Mouse (Mus musculus) v-Abl transformed pro-B cells (cell line): ENCODE results near the gene Nuf2.
"Not testable (repeated sequence)": the region's sequence is repeated elsewhere in the genome, so short reads cannot be mapped to it uniquely, and the experiment has no call there.

ENCODE experiments used
- in situ Hi-C, 2 experiments: fragments of 400-800 bp; cut with MboI; formaldehyde crosslinking; loops; one replicate each; pipeline ENCODE4 v1.15.1; 2025; ENCODE audit not compliant: unreplicated experiment in 2 of 2

The Nuf2 gene

DNA sequence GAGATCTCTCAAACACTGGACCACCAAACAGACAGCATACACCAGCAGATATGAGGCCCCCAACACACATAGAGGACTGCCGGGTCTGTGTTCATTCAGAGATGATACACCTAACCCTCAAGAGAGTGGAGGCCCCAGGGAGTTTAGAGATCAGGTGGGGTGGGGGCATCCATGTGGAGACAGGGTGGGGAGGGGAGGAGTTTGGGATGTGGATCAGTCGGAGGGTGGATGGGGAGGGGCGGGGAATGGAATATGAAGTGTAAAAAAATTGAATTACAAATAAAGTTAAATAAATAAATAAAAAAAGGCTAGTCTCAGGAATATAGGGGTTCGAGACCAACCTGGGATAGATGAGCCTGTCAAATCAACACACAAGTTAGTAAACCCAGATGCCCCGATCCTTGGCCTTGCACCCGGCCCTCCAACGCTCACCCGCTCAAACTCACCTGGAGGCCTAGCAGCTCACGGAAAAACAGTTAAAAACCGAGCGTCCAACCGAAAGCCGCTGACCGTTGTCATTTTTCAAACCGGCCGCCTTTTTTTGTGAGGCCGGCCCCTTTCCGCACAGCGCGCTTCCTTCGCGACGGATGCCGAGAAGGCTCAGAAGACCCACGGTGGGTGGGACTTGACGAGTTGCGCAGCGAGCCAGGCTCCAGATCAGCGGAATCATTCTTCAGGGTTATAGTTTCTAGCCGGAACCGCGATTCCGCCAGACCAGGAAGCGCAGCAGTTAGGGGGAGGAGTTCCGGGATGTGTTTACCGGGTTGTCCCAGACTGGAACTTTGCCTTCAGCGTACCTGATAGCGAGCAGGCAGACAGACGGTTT is at the start of gene Nuf2:
Gene Nuf2 (minus strand): TSS at position 589 of the 826 bp plus-strand sequence.
- in situ Hi-C loops = loop anchor here (5.0 to 25.0 kb wide), 7 partner anchors 404 to 1756 kb away; partner anchors contain the start of genes Ppox (in 1 of the 2), Ufc1 (in 1 of the 2) and Usp21 (in 1 of the 2)

DNA sequence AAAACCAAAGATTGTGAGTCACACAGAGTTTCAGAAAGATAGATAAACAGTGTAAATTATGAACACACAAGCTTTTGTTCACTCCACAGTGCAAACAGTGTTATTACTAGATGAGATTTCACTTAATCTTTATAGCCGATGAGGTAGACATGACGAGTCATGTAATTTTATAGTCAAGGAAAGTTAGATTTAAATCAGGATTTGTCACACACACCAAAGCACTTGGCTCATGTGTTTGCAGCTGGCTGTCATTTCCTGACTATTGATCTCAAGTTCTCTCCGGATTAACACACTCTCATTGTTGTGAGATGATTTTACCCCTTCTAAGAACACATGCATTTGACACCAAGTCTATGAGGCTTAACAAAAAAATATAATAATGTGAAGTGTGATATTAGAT is 48.3 kb upstream of the Nuf2 start:
- in situ Hi-C loops = no loop called here

DNA sequence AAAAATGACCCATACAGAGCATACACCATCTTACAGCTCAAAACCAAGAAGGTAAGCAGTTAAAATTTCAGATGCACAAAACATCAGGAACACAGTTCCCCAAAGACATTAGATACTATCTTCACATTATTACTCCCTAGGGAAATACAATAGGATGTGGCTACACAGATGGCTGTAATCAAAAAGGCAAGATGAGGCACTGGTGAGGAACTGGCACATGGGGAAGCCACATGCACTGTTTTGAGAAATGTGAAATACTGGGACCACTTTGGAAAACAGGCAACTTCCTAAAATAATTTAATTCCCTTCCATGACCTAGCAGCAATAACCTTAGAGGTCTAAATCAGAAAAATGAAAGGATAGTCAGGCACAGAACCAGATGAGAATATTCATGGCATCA is 42.9 kb upstream of the Nuf2 start:
- in situ Hi-C loops = no loop called here

DNA sequence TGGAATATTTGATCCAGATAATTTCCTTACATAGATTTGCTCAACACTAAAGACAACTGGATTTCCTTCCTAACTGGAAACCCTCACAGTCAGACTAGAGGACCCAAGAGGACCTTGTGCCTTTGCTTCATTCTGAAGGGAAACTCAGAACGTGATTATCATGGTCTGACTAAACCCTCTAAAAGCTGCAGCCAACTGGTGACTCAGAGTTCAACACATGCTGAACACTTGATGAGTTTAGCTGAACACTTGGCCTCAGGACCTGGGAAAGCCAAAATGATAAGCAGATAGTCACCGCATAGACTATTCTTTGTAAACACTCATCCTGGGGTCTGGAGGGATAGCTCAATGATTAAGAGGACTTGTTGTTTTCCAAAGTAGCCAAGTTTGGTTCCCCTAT is 24.4 kb upstream of the Nuf2 start:
- in situ Hi-C loops = no loop called here

- in situ Hi-C loops = no loop called here
Measured at GRCm38 (mm10) chr1:169555019-169555418, 23.8 kb upstream of the Nuf2 start.

DNA sequence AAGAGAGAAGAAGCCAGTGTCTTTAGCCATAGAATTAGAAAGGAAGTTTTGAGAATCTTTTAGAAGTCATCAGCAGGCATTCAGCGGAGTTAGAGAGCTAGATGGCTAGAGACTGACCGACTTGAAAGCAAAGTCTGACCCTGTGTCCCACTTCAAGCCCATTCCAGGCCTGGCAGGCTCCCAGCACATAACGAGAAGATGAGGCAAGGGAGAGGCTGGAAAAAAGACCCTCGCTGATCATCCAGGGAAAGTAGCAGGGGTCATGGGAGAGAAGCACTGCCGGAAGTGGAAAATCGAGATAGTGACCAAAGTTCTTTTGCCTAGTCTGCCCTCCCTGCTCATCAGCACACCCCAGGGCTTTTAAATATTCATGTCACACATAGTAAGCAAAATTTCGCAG is 22.2 kb upstream of the Nuf2 start:
- in situ Hi-C loops = no loop called here

- in situ Hi-C loops = loop anchor here (25.0 kb wide), 2 partner anchors 1297 to 1747 kb away; partner anchors contain the start of genes Ppox (in 1 of the 2), Ufc1 (in 1 of the 2) and Usp21 (in 1 of the 2)
Measured at GRCm38 (mm10) chr1:169540415-169540814, 9.2 kb upstream of the Nuf2 start.

DNA sequence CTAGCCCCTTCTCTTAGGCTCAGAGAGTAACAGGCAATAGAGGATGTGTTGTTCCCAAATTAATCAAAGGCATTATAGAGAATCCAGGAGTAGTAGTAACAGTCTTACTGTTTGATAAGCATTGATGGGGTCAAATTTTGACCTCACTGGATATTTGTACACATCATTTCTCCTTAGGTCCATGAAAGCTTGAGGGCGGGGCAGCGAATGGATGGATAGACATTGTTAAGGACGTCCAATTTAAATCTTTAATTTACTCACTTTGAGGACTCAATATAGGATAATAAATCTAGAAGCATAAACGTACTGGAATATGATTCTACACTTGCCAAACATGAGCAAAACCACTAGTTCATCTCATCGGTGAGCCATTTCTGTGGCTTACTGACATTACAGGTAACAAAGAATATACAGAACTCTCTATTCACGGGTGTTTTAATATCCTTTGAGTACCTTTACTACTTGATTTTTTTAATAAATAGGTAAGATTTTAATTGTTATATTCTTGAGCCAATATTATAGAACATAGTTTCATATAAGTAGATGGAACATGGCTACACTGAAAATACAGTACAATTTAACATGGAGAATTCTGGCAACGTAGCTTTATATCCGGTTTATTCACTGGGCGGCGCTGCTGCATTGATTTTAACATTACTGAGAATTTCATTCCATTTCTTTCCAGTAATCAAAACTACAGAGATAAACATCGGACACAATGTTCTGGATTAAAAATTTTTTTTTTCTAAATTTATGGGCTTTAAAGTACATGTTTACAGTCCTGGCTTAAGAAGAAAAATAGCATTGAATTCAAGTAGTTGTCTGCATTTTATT is 655 bp upstream of the Nuf2 start:
- in situ Hi-C loops = loop anchor here (5.0 to 25.0 kb wide), 7 partner anchors 403 to 1755 kb away; partner anchors contain the start of genes Ppox (in 1 of the 2), Ufc1 (in 1 of the 2) and Usp21 (in 1 of the 2)

- in situ Hi-C loops = loop anchor here (5.0 to 25.0 kb wide), 8 partner anchors 405 to 1757 kb away; partner anchors contain the start of genes Ppox (in 1 of the 2), Ufc1 (in 1 of the 2), Uhmk1 (in 1 of the 2) and Usp21 (in 1 of the 2)
Measured at GRCm38 (mm10) chr1:169529996-169530518, 1.2 kb downstream of the Nuf2 start.

- in situ Hi-C loops = loop anchor here (10.0 to 25.0 kb wide), 3 partner anchors 689 to 1761 kb away; partner anchors contain the start of genes Ppox (in 1 of the 2), Ufc1 (in 1 of the 2), Uhmk1 (in 1 of the 2) and Usp21 (in 1 of the 2)
Measured at GRCm38 (mm10) chr1:169526006-169526680, 5.1 kb downstream of the Nuf2 start.

DNA sequence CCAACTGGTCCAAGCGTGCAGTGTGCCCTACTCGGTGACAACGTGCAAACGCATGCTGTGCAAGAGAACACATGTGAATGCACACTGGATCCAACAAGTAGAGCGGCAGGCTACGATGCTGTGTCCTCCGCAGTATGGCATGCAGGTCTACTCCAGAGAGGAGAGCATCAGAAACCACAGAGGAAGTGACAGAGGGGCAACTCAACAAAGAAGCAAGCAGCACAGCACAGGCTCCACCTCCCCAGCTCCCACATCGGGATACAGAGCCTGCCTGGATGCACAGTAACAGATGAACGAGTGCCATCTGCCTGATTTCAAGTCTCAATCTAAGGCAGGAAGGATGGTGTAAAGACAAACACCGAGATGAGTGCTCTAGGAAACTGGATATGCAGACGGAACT is 11.9 kb downstream of the Nuf2 start:
- in situ Hi-C loops = no loop called here

DNA sequence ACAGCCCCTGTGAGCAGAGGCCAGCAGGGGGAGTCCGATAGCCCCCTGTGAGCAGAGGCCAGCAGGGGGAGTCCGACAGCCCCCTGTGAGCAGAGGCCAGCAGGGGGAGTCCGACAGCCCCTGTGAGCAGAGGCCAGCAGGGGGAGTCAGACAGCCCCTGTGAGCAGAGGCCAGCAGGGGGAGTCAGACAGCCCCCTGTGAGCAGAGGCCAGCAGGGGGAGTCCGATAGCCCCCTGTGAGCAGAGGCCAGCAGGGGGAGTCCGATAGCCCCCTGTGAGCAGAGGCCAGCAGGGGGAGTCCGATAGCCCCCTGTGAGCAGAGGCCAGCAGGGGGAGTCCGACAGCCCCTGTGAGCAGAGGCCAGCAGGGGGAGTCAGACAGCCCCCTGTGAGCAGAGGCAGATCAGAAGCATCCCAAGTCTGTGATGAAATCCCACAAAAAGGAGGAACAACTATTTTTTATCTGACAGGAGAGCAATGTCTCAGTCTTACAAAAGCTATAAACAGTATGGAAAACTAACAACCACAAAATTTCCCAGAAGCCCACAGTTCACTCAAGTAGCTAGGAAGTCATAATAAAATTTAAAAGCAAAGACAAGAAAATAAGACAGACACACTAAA is 13.3 kb downstream of the Nuf2 start:
- in situ Hi-C loops = not testable (repeated sequence)

DNA sequence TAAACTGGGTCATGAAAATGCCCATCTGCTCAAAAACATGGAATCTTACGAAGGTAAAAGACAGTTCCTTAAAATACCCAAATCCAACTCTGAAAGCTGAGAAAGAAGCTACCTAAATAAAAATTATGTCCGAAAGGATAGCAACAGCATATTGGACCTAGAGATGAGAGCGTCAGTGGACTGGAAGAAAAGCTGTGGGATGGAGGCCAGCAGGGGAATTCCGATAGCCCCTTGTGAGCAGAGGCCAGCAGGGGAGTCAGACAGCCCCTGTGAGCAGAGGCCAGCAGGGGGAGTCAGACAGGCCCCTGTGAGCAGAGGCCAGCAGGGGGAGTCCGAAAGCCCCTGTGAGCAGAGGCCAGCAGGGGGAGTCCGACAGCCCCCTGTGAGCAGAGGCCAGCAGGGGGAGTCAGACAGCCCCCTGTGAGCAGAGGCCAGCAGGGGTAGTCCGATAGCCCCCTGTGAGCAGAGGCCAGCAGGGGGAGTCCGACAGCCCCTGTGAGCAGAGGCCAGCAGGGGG is 13.8 kb downstream of the Nuf2 start:
- in situ Hi-C loops = no loop called here

DNA sequence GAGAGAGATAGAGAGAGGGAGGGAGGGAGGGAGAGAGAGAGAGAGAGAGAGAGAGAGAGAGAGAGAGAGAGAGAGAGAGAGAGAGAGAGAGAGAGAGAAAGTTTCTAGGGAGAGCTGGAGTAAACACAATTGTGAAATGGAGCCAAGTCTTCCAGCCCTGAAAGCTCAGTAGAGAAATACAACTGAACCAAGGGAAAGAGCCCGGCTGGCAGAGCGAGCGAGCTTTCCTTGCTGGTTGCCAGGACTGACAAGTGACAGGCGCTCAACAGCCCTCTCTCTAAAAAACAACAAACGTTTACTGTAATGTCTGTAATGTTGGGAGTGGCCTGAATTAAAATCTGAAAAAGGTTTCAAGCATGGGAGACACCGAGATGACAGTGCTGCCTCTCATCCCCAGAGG is 24.9 kb downstream of the Nuf2 start:
- in situ Hi-C loops = no loop called here

DNA sequence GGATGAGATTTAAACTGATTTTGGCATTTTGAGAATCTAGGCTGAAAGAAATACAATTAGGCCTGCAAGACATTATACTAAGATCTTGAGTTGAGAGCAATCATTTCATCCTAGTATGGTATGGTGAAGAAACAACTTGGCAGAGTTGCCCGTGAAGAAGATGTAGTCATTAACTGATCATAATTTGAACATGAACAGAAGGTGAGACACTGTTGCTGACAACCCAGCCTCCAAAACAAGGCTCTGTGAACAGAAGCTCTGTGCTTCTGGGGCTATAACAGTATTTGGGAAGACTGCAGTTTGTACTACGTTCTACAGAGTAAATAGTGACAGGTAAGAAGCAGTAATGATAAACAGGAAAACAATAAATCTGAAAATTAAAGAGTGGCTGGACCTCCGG is 28.4 kb downstream of the Nuf2 start:
- in situ Hi-C loops = no loop called here

- in situ Hi-C loops = no loop called here
Measured at GRCm38 (mm10) chr1:169495621-169496020, 35.6 kb downstream of the Nuf2 start.

DNA sequence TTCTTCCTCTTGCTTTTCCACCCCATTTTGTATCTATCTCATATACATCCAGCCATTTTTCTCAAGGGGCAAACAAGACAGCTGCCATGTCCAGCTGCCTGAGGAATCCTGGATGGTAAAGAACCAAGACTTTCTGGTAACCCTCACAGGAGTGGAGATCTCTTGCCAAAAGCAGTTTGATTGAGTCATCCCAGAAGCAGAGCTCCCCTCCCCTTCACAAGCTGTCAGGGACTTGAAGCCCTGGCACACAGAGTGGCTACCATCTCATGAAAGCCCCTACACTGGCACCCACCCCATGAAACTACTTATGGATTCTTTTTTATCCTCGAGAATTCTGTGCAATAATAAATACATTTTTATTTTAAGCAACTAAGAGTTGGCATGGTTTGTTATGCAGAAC is 39.7 kb downstream of the Nuf2 start:
- in situ Hi-C loops = no loop called here

DNA sequence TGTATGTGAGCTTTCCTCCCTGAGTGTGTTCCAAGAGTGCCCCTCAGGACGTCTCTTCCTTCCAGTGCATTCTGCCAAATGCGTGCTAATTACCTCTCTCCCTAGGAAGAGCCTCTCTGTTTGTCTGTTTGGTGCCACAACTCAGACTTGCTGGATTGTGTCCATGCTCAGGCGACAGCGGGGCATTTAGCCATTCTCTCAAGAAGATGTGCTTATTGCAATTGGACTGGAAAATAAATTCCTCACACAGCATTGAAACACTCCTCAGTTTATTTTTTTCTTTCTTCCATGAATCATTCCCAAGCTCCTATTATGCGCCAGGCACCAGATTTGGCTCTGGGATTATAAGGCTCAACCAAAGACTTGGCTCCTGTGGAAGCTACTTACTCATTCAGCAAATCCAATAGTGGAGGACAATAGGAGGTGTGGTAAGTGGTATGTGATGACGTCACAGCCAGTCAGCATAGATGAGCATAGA is 45.8 kb downstream of the Nuf2 start:
- in situ Hi-C loops = no loop called here

GRCm38 (mm10) chr1:169484565-169484964 is 46.7 kb downstream of the Nuf2 start:
- in situ Hi-C loops = no loop called here
